Mouse (Mus musculus): ENCODE measurements around the gene Map3k7cl. TPM values are rescaled to one million over a fixed set of nuclear protein-coding genes. Genes with fewer than 3 reads are reported as not detected.
A peak's percentile ranks its signal among the peaks of the same experiment; 100 is the strongest.

Gene Map3k7cl
- total RNA-seq (2021): under 1 TPM; 0.57 to 0.62 TPM

GRCm38 (mm10) chr16:87552907-87553691 lies at the start of gene Map3k7cl:
TSS of gene Map3k7cl (plus strand) at chr16:87553330.
- intact Hi-C loops (cut with DNase I): no loop called here

GRCm38 (mm10) chr16:87511706-87512105 lies 41.4 kb upstream of the Map3k7cl start:
- DNase-seq (ENCODE audit: low spot score in 2 of 2): no peak
- intact Hi-C loops (cut with DNase I): no loop called here

More at GRCm38 (mm10) chr16:87552907-87553691, at the start of gene Map3k7cl:
- no peak for DNase-seq (ENCODE audit: low spot score in 2 of 2)

- DNase-seq (ENCODE audit: low spot score in 2 of 2): no peak
- intact Hi-C loops (cut with DNase I): no loop called here
Measured at GRCm38 (mm10) chr16:87512331-87512730, 40.8 kb upstream of the Map3k7cl start.

GRCm38 (mm10) chr16:87524228-87524627 lies 28.9 kb upstream of the Map3k7cl start:
- DNase-seq (ENCODE audit: low spot score in 2 of 2): no peak

GRCm38 (mm10) chr16:87527553-87528249 lies 25.4 kb upstream of the Map3k7cl start:
- no peak for DNase-seq (ENCODE audit: low spot score in 2 of 2)
- intact Hi-C loops (cut with DNase I): no loop called here

More at GRCm38 (mm10) chr16:87524228-87524627, 28.9 kb upstream of the Map3k7cl start:
- intact Hi-C loops (cut with DNase I): no loop called here

GRCm38 (mm10) chr16:87528755-87529154 lies 24.4 kb upstream of the Map3k7cl start:
- DNase-seq (ENCODE audit: low spot score in 2 of 2): no peak
- intact Hi-C loops (cut with DNase I): no loop called here

GRCm38 (mm10) chr16:87548348-87548747 lies 4.8 kb upstream of the Map3k7cl start:
- no peak for DNase-seq (ENCODE audit: low spot score in 2 of 2)
- intact Hi-C loops (cut with DNase I): no loop called here

- no peak for DNase-seq (ENCODE audit: low spot score in 2 of 2)
- intact Hi-C loops (cut with DNase I): no loop called here
Measured at GRCm38 (mm10) chr16:87556320-87556719, 3.2 kb downstream of the Map3k7cl start.

GRCm38 (mm10) chr16:87561501-87561900 lies 8.4 kb downstream of the Map3k7cl start:
- intact Hi-C loops (cut with DNase I): no loop called here

GRCm38 (mm10) chr16:87563524-87563923 lies 10.4 kb downstream of the Map3k7cl start:
- intact Hi-C loops (cut with DNase I): no loop called here
- DNase-seq (ENCODE audit: low spot score in 2 of 2): peak; percentile 39 to 53

More at GRCm38 (mm10) chr16:87561501-87561900, 8.4 kb downstream of the Map3k7cl start:
- DNase-seq (ENCODE audit: low spot score in 2 of 2): no peak

GRCm38 (mm10) chr16:87564564-87564963 lies 11.4 kb downstream of the Map3k7cl start:
- DNase-seq (ENCODE audit: low spot score in 2 of 2): no peak
- intact Hi-C loops (cut with DNase I): no loop called here

- peak; percentile 34 to 48 for DNase-seq (ENCODE audit: low spot score in 2 of 2)
- intact Hi-C loops (cut with DNase I): no loop called here
Measured at GRCm38 (mm10) chr16:87567572-87567971, 14.4 kb downstream of the Map3k7cl start.

- DNase-seq (ENCODE audit: low spot score in 2 of 2): no peak
- intact Hi-C loops (cut with DNase I): no loop called here
Measured at GRCm38 (mm10) chr16:87568241-87568640, 15.1 kb downstream of the Map3k7cl start.

GRCm38 (mm10) chr16:87569576-87570105 lies 16.5 kb downstream of the Map3k7cl start:
- intact Hi-C loops (cut with DNase I): no loop called here
- DNase-seq (ENCODE audit: low spot score in 2 of 2): peak in 1 of 2 experiments; percentile 17

- no peak for DNase-seq (ENCODE audit: low spot score in 2 of 2)
- intact Hi-C loops (cut with DNase I): no loop called here
Measured at GRCm38 (mm10) chr16:87570334-87570733, 17.2 kb downstream of the Map3k7cl start.

- intact Hi-C loops (cut with DNase I): no loop called here
- DNase-seq (ENCODE audit: low spot score in 2 of 2): no peak
Measured at GRCm38 (mm10) chr16:87573409-87573808, 20.3 kb downstream of the Map3k7cl start.

- intact Hi-C loops (cut with DNase I): no loop called here
- no peak for DNase-seq (ENCODE audit: low spot score in 2 of 2)
Measured at GRCm38 (mm10) chr16:87574160-87574559, 21.0 kb downstream of the Map3k7cl start.

- intact Hi-C loops (cut with DNase I): no loop called here
- DNase-seq (ENCODE audit: low spot score in 2 of 2): no peak
Measured at GRCm38 (mm10) chr16:87575600-87575999, 22.5 kb downstream of the Map3k7cl start.

- DNase-seq (ENCODE audit: low spot score in 2 of 2): no peak
- intact Hi-C loops (cut with DNase I): no loop called here
Measured at GRCm38 (mm10) chr16:87578881-87579280, 25.8 kb downstream of the Map3k7cl start.

GRCm38 (mm10) chr16:87579462-87579861 lies 26.3 kb downstream of the Map3k7cl start:
- intact Hi-C loops (cut with DNase I): no loop called here
- DNase-seq (ENCODE audit: low spot score in 2 of 2): no peak

Data from left cerebral cortex, postnatal 36 days (tissue).